Mouse (Mus musculus): ENCODE measurements around the gene Gm21304. TPM values are rescaled to one million over a fixed set of nuclear protein-coding genes. Genes with fewer than 3 reads are reported as not detected.

Gene Gm21304
- polyA plus RNA-seq (2014; fragmentation: Illumina TruSeq; extraction: RNeasy Lipid Tissue Mini Kit (QIAGEN cat#74804); ENCODE audit: insufficient read depth, low read depth, low replicate concordance): not detected

DNA sequence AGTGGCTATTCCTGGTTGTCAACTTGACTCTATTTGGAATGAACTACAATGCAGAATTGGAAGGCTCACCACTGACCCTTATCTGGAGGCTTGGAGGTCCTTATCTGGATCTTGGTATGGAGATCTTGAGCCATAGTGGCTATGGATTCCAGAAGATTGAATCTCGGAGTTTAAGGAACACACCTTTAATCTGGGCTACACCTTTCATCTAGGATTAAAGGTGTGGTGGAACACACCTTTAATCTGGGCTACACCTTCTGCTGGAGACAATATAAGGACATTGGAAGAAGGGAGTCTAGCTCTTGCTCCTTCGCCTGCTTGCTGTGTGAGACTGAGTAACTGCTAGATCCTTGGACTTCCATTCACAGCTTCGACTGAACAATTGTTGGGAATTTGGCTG is at the start of gene Gm21304:
Gm21304 (plus strand) TSS at position 301 of the 400 bp plus-strand sequence.

DNA sequence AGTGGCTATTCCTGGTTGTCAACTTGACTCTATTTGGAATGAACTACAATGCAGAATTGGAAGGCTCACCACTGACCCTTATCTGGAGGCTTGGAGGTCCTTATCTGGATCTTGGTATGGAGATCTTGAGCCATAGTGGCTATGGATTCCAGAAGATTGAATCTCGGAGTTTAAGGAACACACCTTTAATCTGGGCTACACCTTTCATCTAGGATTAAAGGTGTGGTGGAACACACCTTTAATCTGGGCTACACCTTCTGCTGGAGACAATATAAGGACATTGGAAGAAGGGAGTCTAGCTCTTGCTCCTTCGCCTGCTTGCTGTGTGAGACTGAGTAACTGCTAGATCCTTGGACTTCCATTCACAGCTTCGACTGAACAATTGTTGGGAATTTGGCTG is 25.6 kb upstream of the Gm21304 start, which contains the start of gene Gm21293:
Gm21293 (plus strand) TSS at position 301 of the 400 bp plus-strand sequence.

DNA sequence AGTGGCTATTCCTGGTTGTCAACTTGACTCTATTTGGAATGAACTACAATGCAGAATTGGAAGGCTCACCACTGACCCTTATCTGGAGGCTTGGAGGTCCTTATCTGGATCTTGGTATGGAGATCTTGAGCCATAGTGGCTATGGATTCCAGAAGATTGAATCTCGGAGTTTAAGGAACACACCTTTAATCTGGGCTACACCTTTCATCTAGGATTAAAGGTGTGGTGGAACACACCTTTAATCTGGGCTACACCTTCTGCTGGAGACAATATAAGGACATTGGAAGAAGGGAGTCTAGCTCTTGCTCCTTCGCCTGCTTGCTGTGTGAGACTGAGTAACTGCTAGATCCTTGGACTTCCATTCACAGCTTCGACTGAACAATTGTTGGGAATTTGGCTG is 17.1 kb upstream of the Gm21304 start, which contains the start of gene Gm6763:
Gm6763 (plus strand) TSS at position 301 of the 400 bp plus-strand sequence.

DNA sequence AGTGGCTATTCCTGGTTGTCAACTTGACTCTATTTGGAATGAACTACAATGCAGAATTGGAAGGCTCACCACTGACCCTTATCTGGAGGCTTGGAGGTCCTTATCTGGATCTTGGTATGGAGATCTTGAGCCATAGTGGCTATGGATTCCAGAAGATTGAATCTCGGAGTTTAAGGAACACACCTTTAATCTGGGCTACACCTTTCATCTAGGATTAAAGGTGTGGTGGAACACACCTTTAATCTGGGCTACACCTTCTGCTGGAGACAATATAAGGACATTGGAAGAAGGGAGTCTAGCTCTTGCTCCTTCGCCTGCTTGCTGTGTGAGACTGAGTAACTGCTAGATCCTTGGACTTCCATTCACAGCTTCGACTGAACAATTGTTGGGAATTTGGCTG is 8.6 kb upstream of the Gm21304 start, which contains the start of gene Gm8764:
Gm8764 (plus strand) TSS at position 301 of the 400 bp plus-strand sequence.

DNA sequence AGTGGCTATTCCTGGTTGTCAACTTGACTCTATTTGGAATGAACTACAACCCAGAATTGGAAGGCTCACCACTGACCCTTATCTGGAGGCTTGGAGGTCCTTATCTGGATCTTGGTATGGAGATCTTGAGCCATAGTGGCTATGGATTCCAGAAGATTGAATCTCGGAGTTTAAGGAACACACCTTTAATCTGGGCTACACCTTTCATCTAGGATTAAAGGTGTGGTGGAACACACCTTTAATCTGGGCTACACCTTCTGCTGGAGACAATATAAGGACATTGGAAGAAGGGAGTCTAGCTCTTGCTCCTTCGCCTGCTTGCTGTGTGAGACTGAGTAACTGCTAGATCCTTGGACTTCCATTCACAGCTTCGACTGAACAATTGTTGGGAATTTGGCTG is 8.4 kb downstream of the Gm21304 start, which contains the start of gene Gm21312:
Gm21312 (plus strand) TSS at position 301 of the 400 bp plus-strand sequence.

DNA sequence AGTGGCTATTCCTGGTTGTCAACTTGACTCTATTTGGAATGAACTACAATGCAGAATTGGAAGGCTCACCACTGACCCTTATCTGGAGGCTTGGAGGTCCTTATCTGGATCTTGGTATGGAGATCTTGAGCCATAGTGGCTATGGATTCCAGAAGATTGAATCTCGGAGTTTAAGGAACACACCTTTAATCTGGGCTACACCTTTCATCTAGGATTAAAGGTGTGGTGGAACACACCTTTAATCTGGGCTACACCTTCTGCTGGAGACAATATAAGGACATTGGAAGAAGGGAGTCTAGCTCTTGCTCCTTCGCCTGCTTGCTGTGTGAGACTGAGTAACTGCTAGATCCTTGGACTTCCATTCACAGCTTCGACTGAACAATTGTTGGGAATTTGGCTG is 16.9 kb downstream of the Gm21304 start, which contains the start of gene Gm20765:
Gm20765 (plus strand) TSS at position 301 of the 400 bp plus-strand sequence.

DNA sequence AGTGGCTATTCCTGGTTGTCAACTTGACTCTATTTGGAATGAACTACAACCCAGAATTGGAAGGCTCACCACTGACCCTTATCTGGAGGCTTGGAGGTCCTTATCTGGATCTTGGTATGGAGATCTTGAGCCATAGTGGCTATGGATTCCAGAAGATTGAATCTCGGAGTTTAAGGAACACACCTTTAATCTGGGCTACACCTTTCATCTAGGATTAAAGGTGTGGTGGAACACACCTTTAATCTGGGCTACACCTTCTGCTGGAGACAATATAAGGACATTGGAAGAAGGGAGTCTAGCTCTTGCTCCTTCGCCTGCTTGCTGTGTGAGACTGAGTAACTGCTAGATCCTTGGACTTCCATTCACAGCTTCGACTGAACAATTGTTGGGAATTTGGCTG is 25.4 kb downstream of the Gm21304 start, which contains the start of gene Gm4340:
Gm4340 (plus strand) TSS at position 301 of the 400 bp plus-strand sequence.

Other genes starting within 250 kb of the Gm21304 start
- not detected for gene Gm21293, start 25.5 kb upstream of the Gm21304 start, polyA plus RNA-seq (2014; fragmentation: Illumina TruSeq; extraction: RNeasy Lipid Tissue Mini Kit (QIAGEN cat#74804); ENCODE audit: insufficient read depth, low read depth, low replicate concordance)
- not detected for gene Gm6763, start 17.0 kb upstream of the Gm21304 start, polyA plus RNA-seq (2014; fragmentation: Illumina TruSeq; extraction: RNeasy Lipid Tissue Mini Kit (QIAGEN cat#74804); ENCODE audit: insufficient read depth, low read depth, low replicate concordance)
- not detected for gene Gm8764, start 8.5 kb upstream of the Gm21304 start, polyA plus RNA-seq (2014; fragmentation: Illumina TruSeq; extraction: RNeasy Lipid Tissue Mini Kit (QIAGEN cat#74804); ENCODE audit: insufficient read depth, low read depth, low replicate concordance)
- gene Gm21312, start 8.5 kb downstream of the Gm21304 start, polyA plus RNA-seq (2014; fragmentation: Illumina TruSeq; extraction: RNeasy Lipid Tissue Mini Kit (QIAGEN cat#74804); ENCODE audit: insufficient read depth, low read depth, low replicate concordance): not detected
- not detected for gene Gm20765, start 17.0 kb downstream of the Gm21304 start, polyA plus RNA-seq (2014; fragmentation: Illumina TruSeq; extraction: RNeasy Lipid Tissue Mini Kit (QIAGEN cat#74804); ENCODE audit: insufficient read depth, low read depth, low replicate concordance)
- gene Gm4340, start 25.5 kb downstream of the Gm21304 start, polyA plus RNA-seq (2014; fragmentation: Illumina TruSeq; extraction: RNeasy Lipid Tissue Mini Kit (QIAGEN cat#74804); ENCODE audit: insufficient read depth, low read depth, low replicate concordance): not detected

All from lung, adult 10 weeks (tissue).